Mouse (Mus musculus): ENCODE measurements at regions not wholly inside any gene's neighbourhood (a gene's known extent, or its start where the extent isn't known, plus 50 kb on each side); places are given as distances from the start of the nearest gene placed in this dataset.

DNA sequence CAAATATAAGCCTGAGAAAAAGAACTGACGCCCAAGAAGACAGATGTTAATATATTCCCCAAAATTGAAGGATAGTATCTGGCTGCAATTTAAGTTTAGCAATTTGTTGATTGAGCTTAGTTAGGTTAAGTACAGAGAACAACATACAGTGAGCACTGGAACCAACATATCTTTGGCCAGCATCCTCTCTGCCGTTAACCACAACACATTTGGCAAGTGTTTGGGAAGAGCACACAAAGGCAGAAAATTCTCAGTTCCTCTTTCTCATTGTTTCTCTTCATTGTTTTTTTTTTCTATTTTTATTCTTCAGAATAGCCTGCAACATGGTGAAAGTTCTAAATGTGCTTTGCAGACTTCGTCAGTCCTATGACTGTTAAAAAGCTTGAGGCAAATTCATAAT lies 83.2 kb upstream of the Vegfc start:
- Histone ChIP-seq H3K4me3 (ENCODE audit: low read length) (no peak overlapping the region), H3K27ac (ENCODE audit: low read depth, low read length) (no peak overlapping the region), H3K4me2 (ENCODE audit: low read length) (no peak overlapping the region), H3K9me3 (ENCODE audit: control insufficient read depth, low read length) (peaks cover 3% of the 10 kb centered on the region; the same call in 1 of the 2 replicates), H3K36me3 (ENCODE audit: control insufficient read depth, insufficient read depth, low read length) (no peaks in the 10 kb centered on the region), H3K27me3 (replicated peaks; ENCODE audit: control insufficient read depth, insufficient read depth, low read length) (no peaks in the 10 kb centered on the region), H3K4me1 (ENCODE audit: control insufficient read depth, insufficient read depth, low read depth, low read length) (no peaks in the 10 kb centered on the region), H3K9ac (ENCODE audit: low read depth, low read length) (no peak overlapping the region)
- ATAC-seq = no peak
- WGBS = 85% methylated on average over 3 of the region's 3 CpGs

DNA sequence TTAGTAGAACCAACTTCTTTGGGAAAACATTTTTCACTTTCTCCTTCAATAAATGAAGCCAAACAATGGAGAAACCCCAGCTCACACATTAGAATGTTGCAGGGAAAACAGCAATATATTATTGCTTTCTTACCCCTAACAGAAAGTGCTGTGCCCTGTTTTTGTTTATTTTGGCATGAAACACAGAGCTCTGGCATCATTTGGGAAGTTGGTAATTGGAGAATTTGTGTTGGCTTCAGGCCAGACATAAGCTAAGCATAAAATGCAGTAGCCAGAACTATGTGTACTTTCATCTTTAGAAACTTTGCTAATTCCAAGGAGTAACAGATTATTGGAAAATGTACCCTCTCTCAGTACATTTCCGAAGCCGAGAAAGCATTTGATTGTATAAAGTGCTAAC lies 79.9 kb upstream of the Vegfc start:
- H3K4me1 ChIP-seq (ENCODE audit: control insufficient read depth, insufficient read depth, low read depth, low read length) = no peaks in the 10 kb centered on the region
- H3K4me3 ChIP-seq (ENCODE audit: low read length) = no peak overlapping the region
- no peak overlapping the region for H3K9ac ChIP-seq (ENCODE audit: low read depth, low read length)
- no peaks in the 10 kb centered on the region for H3K9me3 ChIP-seq (ENCODE audit: control insufficient read depth, low read length)
- H3K27ac ChIP-seq (ENCODE audit: low read depth, low read length) = no peak overlapping the region
- WGBS = 85% methylated on average over 2 of the region's 2 CpGs
- no peak for ATAC-seq
- H3K36me3 ChIP-seq (ENCODE audit: control insufficient read depth, insufficient read depth, low read length) = no peaks in the 10 kb centered on the region
- no peaks in the 10 kb centered on the region for H3K27me3 ChIP-seq (replicated peaks; ENCODE audit: control insufficient read depth, insufficient read depth, low read length)
- H3K4me2 ChIP-seq (ENCODE audit: low read length) = no peak overlapping the region

DNA sequence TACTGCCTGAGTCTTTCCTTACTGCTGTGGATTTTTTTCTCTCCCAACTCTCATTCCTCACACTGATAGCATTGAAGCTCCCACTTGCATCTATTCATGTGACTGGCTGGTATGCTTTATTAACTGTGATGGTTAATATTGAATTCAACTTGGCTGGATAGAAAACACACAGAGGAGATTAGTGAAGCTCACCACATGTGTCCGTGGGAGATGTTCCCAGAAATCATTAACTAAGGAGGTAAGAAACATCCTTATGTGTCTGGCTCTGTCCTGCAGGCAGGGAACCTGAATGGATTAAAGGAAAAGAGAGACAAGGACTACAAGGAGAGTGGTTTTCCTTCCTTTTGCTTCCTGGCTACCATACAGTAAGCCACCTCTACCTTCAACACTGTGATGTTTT lies 74.5 kb upstream of the Vegfc start:
- Histone ChIP-seq H3K9me3 (ENCODE audit: control insufficient read depth, low read length) (no peaks in the 10 kb centered on the region), H3K4me1 (ENCODE audit: control insufficient read depth, insufficient read depth, low read depth, low read length) (no peaks in the 10 kb centered on the region), H3K9ac (ENCODE audit: low read depth, low read length) (no peak overlapping the region), H3K4me2 (ENCODE audit: low read length) (no peak overlapping the region), H3K27me3 (replicated peaks; ENCODE audit: control insufficient read depth, insufficient read depth, low read length) (no peaks in the 10 kb centered on the region), H3K36me3 (ENCODE audit: control insufficient read depth, insufficient read depth, low read length) (no peaks in the 10 kb centered on the region), H3K27ac (ENCODE audit: low read depth, low read length) (no peak overlapping the region), H3K4me3 (ENCODE audit: low read length) (no peak overlapping the region)
- no peak for ATAC-seq
- WGBS = 22% methylated on average over 1 of the region's 1 CpGs

DNA sequence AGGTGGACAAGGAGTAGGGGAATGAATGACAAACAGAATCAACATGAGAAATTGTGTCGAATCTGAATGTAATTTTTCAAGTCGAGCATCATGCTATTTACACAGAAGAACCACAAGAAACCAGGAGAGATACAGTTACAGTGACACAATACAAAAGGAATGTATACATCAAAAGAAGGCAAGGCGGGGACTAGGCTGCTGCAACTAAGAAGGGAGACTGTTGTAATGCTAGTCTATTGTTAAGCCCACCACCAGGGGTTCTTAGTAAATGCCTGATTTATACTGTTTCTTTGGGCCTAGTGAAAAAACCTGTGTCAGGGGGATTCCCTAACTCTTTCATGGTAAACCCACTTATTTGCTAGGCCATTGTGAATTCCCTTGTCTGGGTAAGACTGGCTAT lies 63.3 kb upstream of the Vegfc start:
- Histone ChIP-seq H3K27me3 (replicated peaks; ENCODE audit: control insufficient read depth, insufficient read depth, low read length) (no peaks in the 10 kb centered on the region), H3K36me3 (ENCODE audit: control insufficient read depth, insufficient read depth, low read length) (no peaks in the 10 kb centered on the region), H3K27ac (ENCODE audit: low read depth, low read length) (no peak overlapping the region), H3K9me3 (ENCODE audit: control insufficient read depth, low read length) (no peaks in the 10 kb centered on the region), H3K4me1 (ENCODE audit: control insufficient read depth, insufficient read depth, low read depth, low read length) (no peaks in the 10 kb centered on the region), H3K9ac (ENCODE audit: low read depth, low read length) (no peak overlapping the region), H3K4me3 (ENCODE audit: low read length) (no peak overlapping the region), H3K4me2 (ENCODE audit: low read length) (no peak overlapping the region)
- ATAC-seq = no peak
- 27% methylated on average over 3 of the region's 3 CpGs for WGBS

DNA sequence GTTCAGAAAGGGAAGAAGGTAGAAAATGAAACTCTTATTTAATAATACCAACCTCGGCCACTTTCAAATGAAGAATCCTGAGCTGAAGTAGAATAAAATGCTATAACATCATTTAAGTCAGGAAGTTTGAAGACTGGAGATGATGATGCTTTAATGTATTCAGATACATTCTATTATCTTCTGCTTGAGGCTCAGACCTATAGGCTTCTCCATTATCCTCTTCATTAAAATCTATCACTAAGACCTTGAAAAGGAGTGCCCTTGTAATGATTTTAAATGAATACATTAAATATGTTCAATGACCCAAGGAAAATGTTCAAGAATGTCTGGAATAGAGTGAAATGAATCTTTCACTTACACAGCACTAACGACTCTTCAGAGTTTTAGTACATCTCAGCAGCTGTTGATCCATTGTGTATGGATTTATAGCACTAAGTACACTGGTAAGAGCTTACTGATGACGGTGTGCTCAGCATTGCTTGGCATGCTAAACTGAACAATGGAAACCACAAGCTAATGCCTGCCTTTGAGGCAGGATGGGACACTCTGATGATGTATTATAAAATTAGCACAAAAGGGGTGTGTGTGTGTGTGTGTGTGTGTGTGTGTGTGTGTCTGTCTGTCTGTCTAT lies 58.8 kb upstream of the Vegfc start:
- no peaks in the 10 kb centered on the region for H3K36me3 ChIP-seq (ENCODE audit: control insufficient read depth, insufficient read depth, low read length)
- H3K27me3 ChIP-seq (replicated peaks; ENCODE audit: control insufficient read depth, insufficient read depth, low read length) = no peaks in the 10 kb centered on the region
- ATAC-seq = no peak
- no peaks in the 10 kb centered on the region for H3K9me3 ChIP-seq (ENCODE audit: control insufficient read depth, low read length)
- 42% methylated on average over 3 of the region's 3 CpGs for WGBS
- H3K27ac ChIP-seq (ENCODE audit: low read depth, low read length) = no peak overlapping the region
- no peak overlapping the region for H3K4me3 ChIP-seq (ENCODE audit: low read length)
- no peak overlapping the region for H3K9ac ChIP-seq (ENCODE audit: low read depth, low read length)
- no peak overlapping the region for H3K4me2 ChIP-seq (ENCODE audit: low read length)
- no peaks in the 10 kb centered on the region for H3K4me1 ChIP-seq (ENCODE audit: control insufficient read depth, insufficient read depth, low read depth, low read length)

Measured in hindbrain, embryonic 16.5 days (tissue).